Mouse (Mus musculus): Measurements from ENCODE around the gene Mplkip.

- TF ChIP-seq CTCF (IDR thresholded peaks at IDR 0.05; ENCODE audit: low read depth) = no peak
- TF ChIP-seq EP300 (IDR thresholded peaks at IDR 0.05; ENCODE audit: low read depth) = no peak
Measured at GRCm38 (mm10) chr13:17694414-17694813, 578 bp upstream of the Mplkip start.

Data from liver, postnatal 0 days (tissue).